Mouse (Mus musculus) adrenal gland, adult 8-10 months (tissue): ENCODE measurements around the gene Calm5. TPM values are rescaled to one million over a fixed set of nuclear protein-coding genes. Genes with fewer than 3 reads are reported as not detected.
"Not testable (repeated sequence)": the region's sequence is repeated elsewhere in the genome, so short reads cannot be mapped to it uniquely, and the experiment has no call there.

Experiments
- DNase-seq: peaks from one replicate; pipeline ENCODE4 v3.0.0; 2022
- total RNA-seq, 4 experiments: library from RNA; stranded (reverse); gene quantifications; 2 replicates each; pipeline ENCODE4 v1.2.4; 2022

Gene Calm5
- not detected for total RNA-seq

GRCm38 (mm10) chr13:3853648-3854333 is at the start of gene Calm5:
Calm5 (plus strand) TSS chr13:3854173.
- not testable (repeated sequence) for DNase-seq

- DNase-seq: no peak
Observed at GRCm38 (mm10) chr13:3804186-3804585, 49.8 kb upstream of the Calm5 start, which contains the start of gene Calml3. Calml3 (minus strand) TSS chr13:3804316.

GRCm38 (mm10) chr13:3805132-3805531 is 48.8 kb upstream of the Calm5 start:
- no peak for DNase-seq

GRCm38 (mm10) chr13:3805638-3806037 is 48.3 kb upstream of the Calm5 start:
- no peak for DNase-seq

DNA sequence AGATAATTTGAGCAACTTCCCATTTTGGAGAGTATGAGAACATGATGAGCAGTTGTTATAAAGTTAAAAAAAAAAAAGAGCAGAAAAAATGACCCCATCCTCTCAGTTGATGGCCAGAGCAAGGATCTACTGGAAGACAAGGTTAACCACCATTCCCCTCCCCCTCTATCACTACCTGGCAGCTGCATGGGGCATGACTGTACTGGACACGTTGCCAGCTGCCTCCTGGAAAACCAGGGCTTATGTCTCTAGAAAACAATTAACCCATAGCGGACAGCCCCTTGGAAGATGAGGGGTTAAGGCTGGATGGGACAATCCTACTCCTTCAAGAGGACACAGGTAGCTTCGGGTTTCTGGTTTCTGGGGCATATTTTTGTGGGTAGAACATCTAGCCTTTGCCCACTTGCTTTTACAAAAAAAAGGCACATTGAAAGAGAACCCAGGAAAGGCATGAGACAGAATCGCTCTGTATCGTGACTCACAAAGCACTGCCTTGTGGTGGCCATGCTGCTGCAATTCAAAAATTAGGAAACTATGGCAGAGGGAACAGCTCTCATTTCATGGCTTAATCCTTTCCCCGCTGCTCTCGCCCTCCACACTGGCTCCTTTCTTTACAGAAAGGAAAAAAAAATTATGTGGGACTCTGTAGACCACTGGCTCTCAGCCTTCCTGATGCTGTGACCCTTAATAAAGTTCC is 46.7 kb upstream of the Calm5 start:
- no peak for DNase-seq

DNA sequence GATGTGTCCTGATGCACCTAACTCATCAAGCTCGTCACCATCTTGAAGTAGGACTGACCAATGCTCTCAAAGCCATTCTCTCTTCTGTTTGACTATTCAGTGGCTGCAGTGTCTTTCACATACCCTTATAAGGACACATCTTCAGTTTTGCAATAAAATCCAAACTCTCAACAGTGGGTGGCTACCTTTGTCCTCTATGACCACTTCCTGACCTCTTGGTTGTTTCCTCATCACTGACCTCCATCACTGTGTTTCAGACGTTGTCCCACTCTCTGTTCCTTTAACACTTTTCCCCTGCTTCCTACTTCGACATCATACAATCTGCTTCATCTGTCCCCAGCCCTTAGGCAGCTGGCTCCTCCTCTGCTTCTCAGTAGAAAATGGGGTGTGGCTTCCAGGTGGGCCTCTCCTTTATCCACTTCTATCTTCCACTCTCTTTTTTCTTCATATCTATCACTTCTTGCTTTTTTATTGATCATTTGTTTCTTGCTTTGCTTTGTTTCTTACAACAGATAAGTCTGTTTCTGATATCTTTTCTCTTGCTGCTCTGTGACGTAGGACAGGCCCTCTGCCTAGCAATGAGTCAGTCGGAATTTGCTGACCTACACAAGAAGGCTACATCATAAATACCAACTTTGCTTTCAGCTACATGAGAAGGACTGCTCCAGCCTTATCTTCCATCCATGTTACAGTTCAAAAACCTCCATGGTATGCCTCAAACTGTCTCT is 35.8 kb upstream of the Calm5 start:
- DNase-seq: no peak

GRCm38 (mm10) chr13:3818740-3819076 is 35.3 kb upstream of the Calm5 start:
- DNase-seq: no peak

DNA sequence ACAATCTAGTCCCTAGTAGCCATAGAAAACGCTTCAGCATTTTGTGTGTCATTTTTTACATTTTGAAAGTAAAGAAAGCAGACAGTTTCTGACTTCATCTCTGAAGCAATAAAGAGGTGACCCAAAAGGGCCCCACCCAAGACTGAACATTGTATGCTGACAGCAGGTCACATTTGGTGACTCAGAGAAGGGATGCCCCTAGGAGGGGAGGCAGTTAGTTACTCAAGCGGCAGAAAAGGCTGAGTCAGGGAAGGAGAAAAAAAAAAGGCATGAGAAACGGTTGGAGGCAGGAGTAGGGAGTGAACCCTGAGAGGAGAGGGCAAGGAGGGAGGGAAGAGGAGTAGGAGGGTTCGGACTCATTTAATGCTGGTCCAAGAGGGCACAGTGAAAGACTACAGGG is 31.9 kb upstream of the Calm5 start:
- DNase-seq: no peak

GRCm38 (mm10) chr13:3825726-3826125 is 28.2 kb upstream of the Calm5 start:
- no peak for DNase-seq

- DNase-seq: no peak
Observed at GRCm38 (mm10) chr13:3831546-3831945, 22.4 kb upstream of the Calm5 start.

- DNase-seq: no peak
Observed at GRCm38 (mm10) chr13:3831994-3832393, 22.0 kb upstream of the Calm5 start.

- DNase-seq: no peak
Observed at GRCm38 (mm10) chr13:3832450-3832849, 21.5 kb upstream of the Calm5 start.

GRCm38 (mm10) chr13:3833644-3834043 is 20.3 kb upstream of the Calm5 start:
- not testable (repeated sequence) for DNase-seq

DNA sequence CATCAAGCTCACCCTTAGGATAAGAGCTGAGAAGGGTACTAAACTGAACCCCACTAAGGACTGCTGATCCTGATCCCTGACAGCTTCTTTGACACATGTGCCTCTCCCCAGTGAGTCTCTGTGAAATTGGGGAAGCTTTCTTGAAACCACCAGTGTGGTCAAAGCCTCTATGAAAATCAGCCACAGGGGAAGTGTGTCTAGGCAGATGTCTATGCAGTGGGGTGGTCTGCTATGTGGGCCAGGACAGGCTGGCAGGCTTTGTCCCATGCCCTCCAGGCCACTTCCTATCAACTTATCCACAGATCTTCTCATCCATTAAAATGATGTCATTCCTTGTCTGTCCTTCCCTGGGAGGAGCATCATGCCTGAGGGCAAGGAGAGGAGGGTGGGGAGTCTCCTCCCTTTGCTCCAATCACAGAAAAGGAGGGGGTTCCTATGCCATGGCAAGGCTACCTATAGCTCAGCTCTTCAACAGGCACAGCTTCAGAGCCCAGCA is 16.6 kb upstream of the Calm5 start, which contains the start of gene Calm4:
Calm4 (plus strand) TSS at position 446 of the 496 bp plus-strand sequence.
- not testable (repeated sequence) for DNase-seq

- not testable (repeated sequence) for DNase-seq
Observed at GRCm38 (mm10) chr13:3840662-3841061, 13.3 kb upstream of the Calm5 start.

DNA sequence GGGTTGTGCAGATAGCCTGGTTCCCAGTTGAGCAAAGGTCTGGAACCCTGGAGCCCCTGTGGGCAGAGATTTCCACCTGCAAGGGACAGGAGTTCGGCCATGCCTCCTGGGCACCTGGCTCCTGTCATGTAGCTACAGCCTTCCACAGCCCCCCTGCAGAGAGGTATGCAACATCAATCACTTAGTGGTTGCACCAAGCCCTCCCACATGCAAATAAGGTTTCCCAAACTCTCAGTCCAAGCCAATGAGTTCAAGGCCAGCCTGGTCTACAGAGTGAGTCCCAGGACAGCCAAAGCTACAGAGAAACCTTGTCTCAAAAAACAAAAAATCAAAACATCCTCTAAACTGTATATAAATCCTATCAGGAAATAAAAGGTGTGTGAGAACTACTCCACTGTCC is 3.6 kb upstream of the Calm5 start:
- DNase-seq: no peak

DNA sequence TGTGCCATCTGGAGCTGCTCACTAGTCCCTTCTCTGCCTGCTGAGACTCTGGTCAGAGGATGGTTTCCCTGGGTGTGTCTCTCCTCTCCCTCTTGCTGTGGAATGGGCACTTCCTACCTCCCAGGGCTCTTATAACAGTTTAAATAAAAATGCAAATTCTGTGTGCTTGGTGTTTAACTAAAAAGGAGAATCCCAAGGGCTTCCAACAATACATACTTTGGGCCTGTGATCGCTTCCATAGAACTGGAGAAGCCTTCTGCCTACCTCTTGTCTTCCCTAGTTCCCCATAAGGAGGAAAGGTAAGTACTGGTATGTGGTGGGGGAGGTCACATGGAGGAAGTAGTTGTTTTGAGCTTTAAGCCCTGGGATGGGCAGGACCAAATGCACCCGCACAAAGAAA is 883 bp downstream of the Calm5 start:
- DNase-seq: no peak

GRCm38 (mm10) chr13:3856252-3856651 is 2.3 kb downstream of the Calm5 start:
- DNase-seq: no peak

DNA sequence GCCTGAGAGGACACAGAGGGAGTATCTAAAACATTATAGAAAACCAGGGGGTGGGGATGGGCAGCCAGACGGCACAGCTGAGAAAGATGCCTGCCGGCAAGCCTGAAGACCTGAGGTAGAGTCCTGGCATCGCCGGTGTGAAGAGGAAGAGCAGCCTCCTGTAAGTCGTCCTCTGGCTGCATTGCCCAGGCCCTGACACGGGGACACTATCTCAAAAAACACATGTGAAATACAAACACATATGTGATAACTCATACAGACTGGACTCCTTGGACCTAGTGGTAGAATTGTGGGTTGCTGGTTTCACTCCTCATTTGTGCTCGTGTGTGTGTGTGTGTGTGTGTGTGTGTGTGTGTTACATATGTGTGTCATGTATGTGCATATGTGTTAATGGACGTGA is 7.3 kb downstream of the Calm5 start:
- DNase-seq: no peak

GRCm38 (mm10) chr13:3862325-3862724 is 8.4 kb downstream of the Calm5 start:
- DNase-seq: no peak

DNA sequence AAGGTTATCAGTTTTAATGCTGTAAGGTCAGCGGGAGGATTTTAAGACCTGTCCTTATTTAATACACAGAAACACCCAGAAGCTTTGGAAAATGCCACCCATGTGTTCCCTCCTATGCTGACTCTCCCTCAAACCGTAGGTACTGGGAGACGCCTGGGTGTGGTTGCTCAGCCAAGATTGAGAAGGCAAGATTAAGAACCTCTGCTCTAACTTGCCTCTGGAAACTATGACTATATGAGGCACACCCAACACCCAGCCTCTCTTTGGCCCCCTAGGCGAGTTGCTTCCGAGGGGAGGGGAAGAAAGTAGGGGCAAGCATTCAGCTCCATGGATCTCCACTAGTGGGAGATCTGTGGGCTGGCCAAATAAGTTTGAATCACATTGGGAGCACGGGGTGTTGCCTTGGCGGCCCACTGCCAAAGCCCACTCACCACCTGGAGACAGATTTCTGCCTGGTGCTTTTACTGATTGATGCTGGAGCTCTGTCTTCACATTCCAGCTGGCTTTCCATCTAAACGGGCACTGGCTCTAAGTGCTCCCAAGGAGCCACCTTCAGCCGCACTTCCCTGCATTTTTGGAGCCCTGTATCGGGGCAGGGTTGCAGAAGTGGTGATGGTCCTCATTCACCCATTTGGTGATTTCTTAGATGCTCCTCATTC is 9.1 kb downstream of the Calm5 start:
- no peak for DNase-seq

DNA sequence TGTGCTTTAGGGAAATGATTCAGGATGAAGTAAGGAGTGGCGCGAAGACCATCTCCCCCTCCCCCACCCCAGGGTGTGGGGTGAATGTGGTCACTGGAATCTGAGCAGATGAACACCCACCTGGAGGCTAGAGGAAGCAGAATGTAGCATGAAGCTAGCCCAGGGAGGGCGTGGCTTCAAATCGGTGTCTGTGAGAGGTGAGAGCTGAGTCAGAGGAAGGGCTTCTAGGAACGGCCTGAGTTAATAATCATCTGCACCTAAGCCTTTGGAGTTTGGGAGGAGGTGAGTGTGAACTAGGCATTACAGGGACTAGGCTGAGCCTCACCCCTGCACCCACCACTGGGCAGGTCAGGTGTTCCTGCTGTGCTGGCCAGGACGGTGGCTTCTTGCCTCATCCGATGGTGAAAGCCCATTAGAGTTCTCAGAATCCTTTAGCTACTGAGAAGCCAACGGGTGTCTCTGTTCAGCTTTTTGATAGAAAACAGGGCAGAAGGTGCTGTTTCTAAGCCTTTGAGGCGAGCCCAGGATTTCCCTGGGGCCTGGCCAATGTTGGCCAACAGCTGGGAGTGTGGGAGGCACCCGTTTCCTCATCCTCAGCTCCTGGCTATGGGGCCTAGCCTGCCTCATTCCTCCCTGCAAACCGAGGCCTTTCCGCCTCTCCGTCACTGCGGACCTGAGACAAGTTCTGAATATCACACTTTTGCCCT is 11.8 kb downstream of the Calm5 start:
- no peak for DNase-seq
